Mouse (Mus musculus) G1E (cell line): ENCODE measurements around the gene Olfr691. TPM values are rescaled to one million over a fixed set of nuclear protein-coding genes. Genes with fewer than 3 reads are reported as not detected.

Source experiments
- ATAC-seq: 2 replicates; pipeline ENCODE4 v1.8.0; 2016; ENCODE audit warnings: mild to moderate bottlenecking; ENCODE audit not compliant: insufficient number of reproducible peaks, poor library complexity, low FRiP score, severe bottlenecking; ENCODE audit errors: extremely low read depth
- DNase-seq: peaks from one replicate; pipeline ENCODE4 v3.0.0; 2012; ENCODE audit warnings: low spot score
- H3K27me3 ChIP-seq: 2 replicates; pipeline ENCODE4 v1.6.1; 2012; ENCODE audit warnings: mild to moderate bottlenecking, low read length, inconsistent platforms; ENCODE audit not compliant: insufficient read depth
- H3K36me3 ChIP-seq: replicated peaks from 2 replicates; pipeline ENCODE3; 2012; ENCODE audit warnings: mild to moderate bottlenecking, inconsistent platforms
- H3K4me1 ChIP-seq: 2 replicates; pipeline ENCODE4 v1.6.1; 2012; ENCODE audit warnings: low read depth, low read length, inconsistent platforms, mixed read lengths; ENCODE audit not compliant: insufficient read depth
- H3K4me3 ChIP-seq: 2 replicates; pipeline ENCODE4 v1.5.1; 2012; ENCODE audit warnings: low read depth, mild to moderate bottlenecking, inconsistent platforms, low read length, moderate library complexity, mixed read lengths
- H3K9me3 ChIP-seq: replicated peaks from 2 replicates; pipeline ENCODE4 v1.6.1; 2012; ENCODE audit warnings: inconsistent platforms
- CTCF ChIP-seq: IDR thresholded peaks from 2 replicates; pipeline ENCODE4 v1.5.1; 2012; ENCODE audit warnings: low read depth, low read length, inconsistent platforms, mixed read lengths
- GATA1 ChIP-seq: IDR thresholded peaks from 2 replicates; pipeline ENCODE4 v1.6.1; 2012; ENCODE audit warnings: borderline replicate concordance, low read length, inconsistent platforms, mixed read lengths
- GATA2 ChIP-seq: IDR thresholded peaks from 2 replicates; pipeline ENCODE4 v1.6.1; 2012; ENCODE audit warnings: low read depth, low read length, inconsistent platforms, borderline replicate concordance
- POLR2AphosphoS5 ChIP-seq: IDR thresholded peaks from 2 replicates; pipeline ENCODE4 v1.6.1; 2012; ENCODE audit warnings: low read depth, low read length, inconsistent platforms; ENCODE audit not compliant: insufficient replicate concordance
- TAL1 ChIP-seq: conservative IDR thresholded peaks from 2 replicates; pipeline ENCODE4 v1.6.1; 2012; ENCODE audit warnings: low read depth, low read length, inconsistent platforms, mixed read lengths
- polyA plus RNA-seq: library from polyadenylated mRNA; stranded (reverse); fragments of >175 nt; gene quantifications from 2 replicates; pipeline ENCODE4 v1.2.3, GENCODE M21; 2012
- total RNA-seq, 2 experiments: library from RNA; stranded (forward) in 1 of 2; stranded (reverse) in 1 of 2; fragments of 200-1000 nt in 1 of 2; fragments of >200 nt in 1 of 2; fragmentation: Nextera tagmentation in 1 of 2; gene quantifications; 2 replicates each; pipeline ENCODE4 v1.2.3; 2014 to 2017

Olfr691 gene
- total and polyA plus RNA-seq, 3 experiments: 0.22 TPM; not detected in 2

DNA sequence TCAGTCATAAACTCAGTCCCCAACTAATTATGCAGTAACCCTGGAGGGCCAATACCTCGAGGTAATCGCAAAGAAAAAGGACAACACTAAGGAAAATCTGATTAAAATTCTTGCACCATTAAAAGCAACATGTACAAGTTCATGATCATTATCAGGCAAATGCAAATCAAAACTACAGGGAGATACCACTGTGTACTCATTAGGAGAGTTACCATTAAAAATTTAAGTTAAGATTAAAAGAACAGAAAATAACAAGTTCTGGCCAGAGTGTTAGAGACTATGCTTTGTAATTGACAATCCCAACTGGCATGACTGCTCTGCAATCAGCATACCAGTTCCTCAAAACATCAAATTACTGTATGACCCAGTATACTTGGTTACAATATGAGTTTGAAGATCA is 682 bp upstream of the Olfr691 start:
- Histone ChIP-seq H3K4me3 (no peak overlapping the region), H3K36me3 (no peaks in the 10 kb centered on the region), H3K27me3 (no peaks in the 10 kb centered on the region), H3K4me1 (no peaks in the 10 kb centered on the region), H3K9me3 (no peaks in the 10 kb centered on the region)
- TF ChIP-seq POLR2AphosphoS5 (no peak), CTCF (no peak), GATA1 (no peak), GATA2 (no peak), TAL1 (no peak)
- DNase-seq (no peak), ATAC-seq (no peak)

DNA sequence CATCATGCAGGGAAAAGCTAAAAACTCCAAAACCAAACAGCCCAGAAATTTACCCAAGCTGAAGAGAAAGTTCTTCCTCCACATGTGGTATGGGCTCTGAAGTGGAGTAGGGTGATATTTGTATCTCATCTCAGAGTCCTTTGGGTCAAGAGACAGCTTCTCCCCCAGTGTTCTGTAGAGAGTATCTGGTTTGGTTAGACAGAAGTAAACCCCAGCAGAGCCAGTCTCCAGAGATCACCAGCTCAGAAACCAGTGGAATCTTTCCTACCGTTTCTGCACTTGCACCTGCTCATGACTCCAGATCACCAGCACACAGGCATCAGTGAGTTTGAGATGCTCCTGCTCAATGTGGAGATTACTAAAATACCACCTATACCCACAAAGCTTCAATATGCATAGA is 8.1 kb downstream of the Olfr691 start, which contains the start of gene Olfr690:
Gene Olfr690, minus strand, starts transcription at position 101 of the 400 bp plus-strand sequence.
- Histone ChIP-seq H3K4me3 (no peak within 1 kb of the TSS), H3K27me3 (no peaks in the 10 kb centered on the region), H3K4me1 (no peaks in the 10 kb centered on the region), H3K9me3 (no peaks in the 10 kb centered on the region), H3K36me3 (no peaks in the 10 kb centered on the region)
- no peak for ATAC-seq
- TF ChIP-seq GATA1 (no peak), CTCF (no peak), GATA2 (no peak), TAL1 (no peak), POLR2AphosphoS5 (no peak)
- no peak for DNase-seq

DNA sequence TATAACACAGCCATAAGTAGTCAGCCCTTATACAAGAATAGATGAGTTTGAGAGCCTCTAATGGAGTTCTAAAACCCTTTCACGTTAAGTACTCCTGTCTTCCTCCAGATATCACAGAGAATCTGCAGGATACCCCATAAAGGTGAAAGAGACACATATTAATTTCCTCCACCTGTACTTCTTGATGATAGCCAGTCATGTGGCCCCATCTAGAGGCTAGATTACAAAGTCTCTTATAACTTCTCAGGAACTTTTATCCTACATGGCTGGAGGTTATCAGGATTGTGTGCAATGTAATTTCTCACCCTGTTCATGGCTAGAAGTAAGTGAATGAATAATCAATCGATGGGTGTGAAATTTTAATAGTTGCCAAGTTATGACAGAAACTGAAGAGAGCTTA is 16.8 kb downstream of the Olfr691 start:
- no peaks in the 10 kb centered on the region for H3K9me3 ChIP-seq
- H3K36me3 ChIP-seq: no peaks in the 10 kb centered on the region
- TF ChIP-seq POLR2AphosphoS5 (no peak), GATA2 (no peak), TAL1 (no peak), CTCF (no peak), GATA1 (no peak)
- H3K4me1 ChIP-seq: no peaks in the 10 kb centered on the region
- DNase-seq: no peak
- no peak for ATAC-seq
- no peak overlapping the region for H3K4me3 ChIP-seq
- H3K27me3 ChIP-seq: peaks cover 3% of the 10 kb centered on the region; the same call in 1 of the 2 replicates

DNA sequence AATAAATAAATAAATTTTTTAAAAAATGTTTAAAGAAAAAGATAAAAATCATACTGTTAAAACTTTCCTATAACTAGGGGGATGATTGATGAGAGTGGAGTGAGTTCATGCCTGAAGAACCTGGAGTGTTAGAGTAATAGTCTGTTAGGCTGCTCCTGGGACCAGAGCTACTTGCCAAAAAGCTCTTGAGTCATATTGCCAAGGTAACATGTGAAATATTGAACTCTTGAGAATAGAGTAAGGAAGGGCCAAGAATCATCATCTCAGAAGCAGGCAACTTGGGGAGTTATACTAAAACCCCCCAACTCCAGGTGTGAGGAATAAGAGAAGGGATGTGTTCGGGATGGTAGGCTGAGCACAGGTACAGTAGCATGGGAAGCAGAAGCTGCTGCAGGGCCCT is 31.2 kb downstream of the Olfr691 start, which contains the start of gene Olfr689:
Gene Olfr689, plus strand, starts transcription at position 301 of the 400 bp plus-strand sequence.
- ATAC-seq: no peak

DNA sequence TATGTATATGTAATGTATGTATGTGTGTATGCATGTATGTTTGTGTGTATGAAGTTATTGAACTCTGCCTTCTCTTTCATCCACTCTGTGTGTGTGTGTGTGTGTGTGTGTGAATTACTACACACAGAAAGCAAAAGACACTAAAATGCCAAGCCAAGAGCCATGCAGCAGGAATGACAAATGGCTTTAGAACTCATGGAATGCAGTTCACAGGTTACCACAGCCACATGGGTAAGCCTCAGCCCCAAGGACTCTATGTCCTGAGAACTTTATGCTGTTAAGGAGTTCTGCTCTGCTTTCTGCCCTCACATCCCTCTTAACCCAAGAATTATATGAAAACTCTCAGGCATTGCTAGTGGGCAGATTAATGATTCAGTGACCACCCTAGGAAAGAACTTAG is 52.0 kb downstream of the Olfr691 start:
- Histone ChIP-seq H3K9me3 (no peaks in the 10 kb centered on the region), H3K4me3 (no peak overlapping the region), H3K4me1 (no peaks in the 10 kb centered on the region), H3K27me3 (no peaks in the 10 kb centered on the region), H3K36me3 (no peaks in the 10 kb centered on the region)
- DNase-seq (no peak), ATAC-seq (no peak)
- no peak for TF ChIP-seq GATA2
- no peak for TF ChIP-seq POLR2AphosphoS5
- no peak for TF ChIP-seq GATA1
- TF ChIP-seq TAL1: no peak
- TF ChIP-seq CTCF: no peak

More for the DNA sequence above, 31.2 kb downstream of the Olfr691 start, which contains the start of gene Olfr689:
- H3K9me3 ChIP-seq: no peaks in the 10 kb centered on the region
- no peak for DNase-seq
- H3K27me3 ChIP-seq: no peaks in the 10 kb centered on the region
- no peak within 1 kb of the TSS for H3K4me3 ChIP-seq
- no peaks in the 10 kb centered on the region for H3K4me1 ChIP-seq
- TF ChIP-seq GATA1 (no peak), POLR2AphosphoS5 (no peak), CTCF (no peak), TAL1 (no peak), GATA2 (no peak)
- no peaks in the 10 kb centered on the region for H3K36me3 ChIP-seq

DNA sequence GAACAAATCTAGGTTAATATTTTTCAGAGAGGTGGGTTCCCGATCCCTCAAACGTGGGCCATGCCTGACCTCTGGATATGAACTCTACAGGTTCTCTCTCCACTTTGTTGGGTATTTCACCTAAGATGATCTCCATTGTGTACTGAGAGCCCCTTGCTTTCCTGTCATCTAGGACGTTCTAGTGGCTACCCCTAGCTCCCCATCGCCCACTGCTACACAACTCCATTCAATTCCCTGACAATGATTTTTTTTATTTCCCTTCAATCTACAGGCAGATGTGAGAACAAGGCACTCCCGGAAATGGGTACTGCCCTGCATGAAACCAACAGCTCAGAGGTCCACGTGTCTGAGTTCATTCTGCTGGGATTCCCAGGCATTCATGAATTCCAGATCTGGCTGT is 54.3 kb downstream of the Olfr691 start, which contains the start of gene Olfr688:
Gene Olfr688, plus strand, starts transcription at position 301 of the 400 bp plus-strand sequence.
- Histone ChIP-seq H3K4me1 (no peaks in the 10 kb centered on the region), H3K9me3 (no peaks in the 10 kb centered on the region), H3K27me3 (no peaks in the 10 kb centered on the region), H3K4me3 (no peak within 1 kb of the TSS), H3K36me3 (no peaks in the 10 kb centered on the region)
- TF ChIP-seq TAL1 (no peak), POLR2AphosphoS5 (no peak), GATA1 (no peak), GATA2 (no peak), CTCF (no peak)
- DNase-seq (no peak), ATAC-seq (no peak)

Other genes starting within 250 kb of the Olfr691 start
- not detected in 2 replicates for gene Olfr680-ps1, start 249.5 kb downstream of the Olfr691 start, total RNA-seq (2014; fragmentation: Nextera tagmentation)
- gene Olfr680-ps1, start 249.5 kb downstream of the Olfr691 start, total RNA-seq (2017): 0.12 TPM in 1 of 2 replicates, not detected in the other
- gene Olfr680-ps1, start 249.5 kb downstream of the Olfr691 start, polyA plus RNA-seq: not detected in 2 replicates
- not detected in 2 replicates for gene Olfr681, start 225.4 kb downstream of the Olfr691 start, total RNA-seq (2014; fragmentation: Nextera tagmentation)
- gene Olfr681, start 225.4 kb downstream of the Olfr691 start, total RNA-seq (2017): 0.06 and 0.11 TPM in 2 replicates
- not detected in 2 replicates for gene Olfr681, start 225.4 kb downstream of the Olfr691 start, polyA plus RNA-seq
- not detected in 2 replicates for gene Olfr683, start 195.3 kb downstream of the Olfr691 start, total RNA-seq (2014; fragmentation: Nextera tagmentation)
- 0.22 TPM in 1 of 2 replicates, not detected in the other for gene Olfr683, start 195.3 kb downstream of the Olfr691 start, total RNA-seq (2017)
- gene Olfr683, start 195.3 kb downstream of the Olfr691 start, polyA plus RNA-seq: not detected in 2 replicates
- not detected in 2 replicates for gene Olfr684, start 178.6 kb downstream of the Olfr691 start, total RNA-seq (2014; fragmentation: Nextera tagmentation)
- gene Olfr684, start 178.6 kb downstream of the Olfr691 start, total RNA-seq (2017): 0.22 TPM in 1 of 2 replicates, not detected in the other
- gene Olfr684, start 178.6 kb downstream of the Olfr691 start, polyA plus RNA-seq: not detected in 2 replicates
- gene Olfr685, start 156.3 kb downstream of the Olfr691 start, total RNA-seq (2014; fragmentation: Nextera tagmentation): not detected in 2 replicates
- 0.11 and 0.12 TPM in 2 replicates for gene Olfr685, start 156.3 kb downstream of the Olfr691 start, total RNA-seq (2017)
- gene Olfr685, start 156.3 kb downstream of the Olfr691 start, polyA plus RNA-seq: not detected in 2 replicates
- gene Olfr686, start 134.8 kb downstream of the Olfr691 start, total RNA-seq (2014; fragmentation: Nextera tagmentation): not detected in 2 replicates
- gene Olfr686, start 134.8 kb downstream of the Olfr691 start, total RNA-seq (2017): not detected in 2 replicates
- gene Olfr686, start 134.8 kb downstream of the Olfr691 start, polyA plus RNA-seq: not detected in 2 replicates
- not detected in 2 replicates for gene Olfr688, start 54.2 kb downstream of the Olfr691 start, total RNA-seq (2014; fragmentation: Nextera tagmentation)
- not detected in 2 replicates for gene Olfr688, start 54.2 kb downstream of the Olfr691 start, total RNA-seq (2017)
- not detected in 2 replicates for gene Olfr688, start 54.2 kb downstream of the Olfr691 start, polyA plus RNA-seq
- gene Olfr689, start 31.1 kb downstream of the Olfr691 start, total RNA-seq (2014; fragmentation: Nextera tagmentation): not detected in 2 replicates
- gene Olfr689, start 31.1 kb downstream of the Olfr691 start, total RNA-seq (2017): under 0.01 and 0.11 TPM in 2 replicates
- gene Olfr689, start 31.1 kb downstream of the Olfr691 start, polyA plus RNA-seq: not detected in 2 replicates
- gene Olfr690, start 8.2 kb downstream of the Olfr691 start, total RNA-seq (2014; fragmentation: Nextera tagmentation): not detected in 2 replicates
- 0.16 TPM in 1 of 2 replicates, not detected in the other for gene Olfr690, start 8.2 kb downstream of the Olfr691 start, total RNA-seq (2017)
- not detected in 2 replicates for gene Olfr690, start 8.2 kb downstream of the Olfr691 start, polyA plus RNA-seq
- not detected in 2 replicates for gene Olfr692, start 26.0 kb upstream of the Olfr691 start, total RNA-seq (2014; fragmentation: Nextera tagmentation)
- gene Olfr692, start 26.0 kb upstream of the Olfr691 start, total RNA-seq (2017): 0.12 TPM in 1 of 2 replicates, not detected in the other
- gene Olfr692, start 26.0 kb upstream of the Olfr691 start, polyA plus RNA-seq: not detected in 2 replicates
- gene Gm5901, start 32.8 kb upstream of the Olfr691 start, total RNA-seq (2014; fragmentation: Nextera tagmentation): not detected in 2 replicates
- gene Gm5901, start 32.8 kb upstream of the Olfr691 start, total RNA-seq (2017): 0.12 and 0.16 TPM in 2 replicates
- not detected in 2 replicates for gene Gm5901, start 32.8 kb upstream of the Olfr691 start, polyA plus RNA-seq
- gene Fam160a2, start 57.8 kb upstream of the Olfr691 start, total RNA-seq (2014; fragmentation: Nextera tagmentation): 41.9 and 42.1 TPM in 2 replicates
- 11.4 and 16.3 TPM in 2 replicates for gene Fam160a2, start 57.8 kb upstream of the Olfr691 start, total RNA-seq (2017)
- 53.1 and 55.8 TPM in 2 replicates for gene Fam160a2, start 57.8 kb upstream of the Olfr691 start, polyA plus RNA-seq
- not detected in 2 replicates for gene Cnga4, start 62.3 kb upstream of the Olfr691 start, total RNA-seq (2014; fragmentation: Nextera tagmentation)
- not detected in 2 replicates for gene Cnga4, start 62.3 kb upstream of the Olfr691 start, total RNA-seq (2017)
- not detected in 2 replicates for gene Cnga4, start 62.3 kb upstream of the Olfr691 start, polyA plus RNA-seq
- gene Cckbr, start 83.5 kb upstream of the Olfr691 start, total RNA-seq (2014; fragmentation: Nextera tagmentation): not detected in 2 replicates
- 0.05 TPM in 1 of 2 replicates, not detected in the other for gene Cckbr, start 83.5 kb upstream of the Olfr691 start, total RNA-seq (2017)
- gene Cckbr, start 83.5 kb upstream of the Olfr691 start, polyA plus RNA-seq: not detected in 2 replicates
- gene Cavin3, start 140.0 kb upstream of the Olfr691 start, total RNA-seq (2014; fragmentation: Nextera tagmentation): not detected in 2 replicates
- gene Cavin3, start 140.0 kb upstream of the Olfr691 start, total RNA-seq (2017): 0.06 TPM in 1 of 2 replicates, not detected in the other
- not detected in 2 replicates for gene Cavin3, start 140.0 kb upstream of the Olfr691 start, polyA plus RNA-seq
- 19.2 and 23.7 TPM in 2 replicates for gene Smpd1, start 212.1 kb upstream of the Olfr691 start, total RNA-seq (2014; fragmentation: Nextera tagmentation)
- 14.5 and 22.4 TPM in 2 replicates for gene Smpd1, start 212.1 kb upstream of the Olfr691 start, total RNA-seq (2017)
- gene Smpd1, start 212.1 kb upstream of the Olfr691 start, polyA plus RNA-seq: 12.0 and 12.8 TPM in 2 replicates
- gene Apbb1, start 239.4 kb upstream of the Olfr691 start, total RNA-seq (2014; fragmentation: Nextera tagmentation): not detected in 2 replicates
- gene Apbb1, start 239.4 kb upstream of the Olfr691 start, total RNA-seq (2017): 0.27 and 0.64 TPM in 2 replicates
- gene Apbb1, start 239.4 kb upstream of the Olfr691 start, polyA plus RNA-seq: 0.02 and 0.03 TPM in 2 replicates